Mouse (Mus musculus): Measurements from ENCODE around the gene Flna. TPM values are rescaled to one million over a fixed set of nuclear protein-coding genes. Genes with fewer than 3 reads are reported as not detected.
"Not testable (repeated sequence)": the region's sequence is repeated elsewhere in the genome, so short reads cannot be mapped to it uniquely, and the experiment has no call there.

Gene Flna
- polyA plus RNA-seq, 1 experiment from 2014 or later, result 284 TPM

DNA sequence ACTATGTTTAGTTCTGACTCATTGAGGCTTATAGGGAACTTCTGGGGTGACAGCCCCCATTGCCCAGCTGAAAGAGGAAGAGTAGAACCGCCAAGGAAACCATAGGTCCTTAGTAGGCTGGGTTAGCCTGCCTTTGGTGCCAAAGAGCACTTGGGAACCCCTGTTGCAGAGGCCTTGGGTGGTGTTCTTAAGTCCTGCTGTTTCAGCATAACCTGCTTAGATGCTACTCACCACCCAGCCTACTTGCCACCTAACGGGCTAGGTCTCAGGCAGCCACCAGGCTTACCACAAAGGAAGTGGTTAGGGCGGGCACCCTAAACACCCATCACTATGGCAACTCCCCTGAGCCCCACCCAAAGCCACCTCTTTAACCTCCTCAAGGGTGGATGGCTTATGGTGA lies 5.8 kb downstream of the Flna start:
- H3K9ac ChIP-seq (ENCODE audit: low read depth, low read length), result peak overlapping the region; percentile 81
- peak overlapping the region; percentile 57 for H3K4me2 ChIP-seq (ENCODE audit: low read depth, low read length)
- 55% methylated on average over 3 of the region's 3 CpGs for WGBS
- no peaks in the 10 kb centered on the region for H3K27me3 ChIP-seq (replicated peaks; ENCODE audit: control insufficient read depth, insufficient read depth, low read length)
- peaks cover 43% of the 10 kb centered on the region for H3K36me3 ChIP-seq (ENCODE audit: control insufficient read depth, insufficient read depth, low read length)
- peak overlapping the region; percentile 46 for H3K4me3 ChIP-seq (ENCODE audit: low read depth, low read length)
- H3K27ac ChIP-seq (replicated peaks; ENCODE audit: low read depth, low read length), result peak overlapping the region; percentile 35
- peak; percentile 16 for DNase-seq (ENCODE audit: low spot score)
- H3K4me1 ChIP-seq (ENCODE audit: control insufficient read depth, insufficient read depth, low read length), result peaks cover 3% of the 10 kb centered on the region; the same call in 1 of the 2 replicates
- no peak for ATAC-seq (ENCODE audit: low read depth)
- H3K9me3 ChIP-seq (ENCODE audit: control insufficient read depth, low read length), result no peaks in the 10 kb centered on the region

DNA sequence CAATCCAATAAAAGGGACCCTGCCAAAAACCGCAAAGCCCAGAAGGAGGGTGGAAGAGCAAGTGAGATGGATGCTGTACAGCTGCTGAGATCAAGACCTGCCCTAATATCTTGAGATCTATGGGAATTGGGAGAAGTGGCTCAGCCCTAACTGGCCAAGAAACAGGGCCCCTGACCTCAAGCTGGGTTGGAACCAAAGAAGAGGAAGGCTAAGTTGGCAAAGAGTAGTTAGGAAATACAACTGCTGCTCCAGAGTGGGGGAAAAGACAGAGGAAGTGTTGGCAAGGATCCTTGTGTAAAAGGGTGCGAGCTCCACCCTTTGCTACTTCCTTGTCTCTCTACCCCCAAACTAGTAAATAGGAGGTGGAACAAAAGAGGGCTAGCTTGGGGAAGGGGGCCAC lies 6.2 kb downstream of the Flna start:
- Histone ChIP-seq H3K27ac (replicated peaks; ENCODE audit: low read depth, low read length) (peak overlapping the region; percentile 35; the same call in 1 of the 2 replicates), H3K4me1 (ENCODE audit: control insufficient read depth, insufficient read depth, low read length) (peaks cover 3% of the 10 kb centered on the region; the same call in 1 of the 2 replicates), H3K9ac (ENCODE audit: low read depth, low read length) (peak overlapping the region; percentile 81), H3K36me3 (ENCODE audit: control insufficient read depth, insufficient read depth, low read length) (peaks cover 47% of the 10 kb centered on the region), H3K9me3 (ENCODE audit: control insufficient read depth, low read length) (no peaks in the 10 kb centered on the region), H3K27me3 (replicated peaks; ENCODE audit: control insufficient read depth, insufficient read depth, low read length) (no peaks in the 10 kb centered on the region), H3K4me3 (ENCODE audit: low read depth, low read length) (peak overlapping the region; percentile 46), H3K4me2 (ENCODE audit: low read depth, low read length) (peak overlapping the region; percentile 57)
- no peak for DNase-seq (ENCODE audit: low spot score)
- ATAC-seq (ENCODE audit: low read depth), result no peak
- WGBS, result 73% methylated on average over 2 of the region's 2 CpGs

DNA sequence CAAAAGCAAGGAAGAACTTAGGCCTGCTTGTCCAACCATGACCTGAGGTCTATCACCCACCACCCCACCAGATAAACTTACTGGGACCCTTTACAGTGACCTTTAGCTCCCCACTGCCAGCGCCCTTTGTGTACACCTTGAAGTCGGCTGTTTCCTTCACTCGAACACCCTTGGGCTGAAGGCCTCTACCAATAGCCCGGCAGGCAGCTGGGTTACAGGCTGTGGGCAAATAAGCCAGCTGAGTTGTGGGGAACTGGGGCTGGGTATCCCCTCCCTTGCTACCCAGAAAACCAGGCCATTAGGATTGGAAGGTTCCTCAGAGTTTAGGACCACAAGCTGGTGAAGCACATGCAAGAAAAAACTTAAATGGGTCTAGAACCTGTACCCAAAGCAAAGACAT lies 9.3 kb downstream of the Flna start:
- Histone ChIP-seq H3K9ac (ENCODE audit: low read depth, low read length) (no peak overlapping the region), H3K27ac (replicated peaks; ENCODE audit: low read depth, low read length) (no peak overlapping the region), H3K4me2 (ENCODE audit: low read depth, low read length) (no peak overlapping the region), H3K9me3 (ENCODE audit: control insufficient read depth, low read length) (no peaks in the 10 kb centered on the region), H3K36me3 (ENCODE audit: control insufficient read depth, insufficient read depth, low read length) (peaks cover 74% of the 10 kb centered on the region), H3K4me3 (ENCODE audit: low read depth, low read length) (no peak overlapping the region), H3K27me3 (replicated peaks; ENCODE audit: control insufficient read depth, insufficient read depth, low read length) (no peaks in the 10 kb centered on the region), H3K4me1 (ENCODE audit: control insufficient read depth, insufficient read depth, low read length) (peaks cover 3% of the 10 kb centered on the region; the same call in 1 of the 2 replicates)
- no peak for DNase-seq (ENCODE audit: low spot score)
- no peak for ATAC-seq (ENCODE audit: low read depth)
- 86% methylated on average over 4 of the region's 4 CpGs for WGBS

DNA sequence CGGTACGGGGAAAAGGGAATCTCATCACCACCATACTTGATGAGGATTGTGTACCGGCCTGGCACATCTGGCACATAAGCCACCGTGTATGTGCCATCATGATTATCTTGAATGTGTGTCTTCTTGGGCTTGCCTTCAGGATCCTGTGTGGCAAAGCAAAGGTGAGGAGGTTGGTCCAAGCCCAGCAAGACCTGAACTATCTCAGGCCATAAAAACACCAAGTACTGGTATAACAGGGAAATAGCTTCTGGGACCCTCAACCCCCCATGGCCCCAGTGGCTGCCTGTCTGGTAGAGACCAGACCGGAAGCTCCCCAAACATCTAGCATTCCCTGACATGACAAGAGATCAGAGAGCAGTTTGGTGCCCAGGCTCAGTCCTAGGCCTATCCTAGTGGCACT lies 16.4 kb downstream of the Flna start:
- no peak overlapping the region for H3K4me2 ChIP-seq (ENCODE audit: low read depth, low read length)
- H3K4me1 ChIP-seq (ENCODE audit: control insufficient read depth, insufficient read depth, low read length), result no peaks in the 10 kb centered on the region
- ATAC-seq (ENCODE audit: low read depth) (no peak), DNase-seq (ENCODE audit: low spot score) (no peak)
- peaks cover 93% of the 10 kb centered on the region for H3K36me3 ChIP-seq (ENCODE audit: control insufficient read depth, insufficient read depth, low read length)
- no peak overlapping the region for H3K4me3 ChIP-seq (ENCODE audit: low read depth, low read length)
- H3K27me3 ChIP-seq (replicated peaks; ENCODE audit: control insufficient read depth, insufficient read depth, low read length), result no peaks in the 10 kb centered on the region
- H3K9ac ChIP-seq (ENCODE audit: low read depth, low read length), result no peak overlapping the region
- 100% methylated on average over 5 of the region's 5 CpGs for WGBS
- no peak overlapping the region for H3K27ac ChIP-seq (replicated peaks; ENCODE audit: low read depth, low read length)
- no peaks in the 10 kb centered on the region for H3K9me3 ChIP-seq (ENCODE audit: control insufficient read depth, low read length)

DNA sequence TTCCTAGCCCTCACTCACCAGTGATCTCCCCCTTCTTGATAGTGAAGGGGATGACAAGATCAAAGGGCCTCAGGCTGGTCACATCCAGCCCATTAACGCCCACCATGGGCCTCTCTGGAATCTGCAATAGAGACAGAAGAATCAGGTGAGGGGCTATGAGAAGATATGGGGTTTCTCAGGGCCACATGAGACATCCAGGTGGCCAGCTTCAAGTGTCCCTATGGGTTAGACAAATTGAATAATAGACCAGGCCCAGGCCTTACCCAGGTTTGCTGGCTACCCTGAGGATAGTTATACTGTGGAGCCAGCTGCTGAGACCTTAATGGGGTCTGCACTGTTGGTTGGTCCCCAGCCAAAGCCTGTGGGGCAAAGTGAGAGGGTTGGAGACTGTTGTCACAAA lies 19.6 kb downstream of the Flna start:
- no peak overlapping the region for H3K9ac ChIP-seq (ENCODE audit: low read depth, low read length)
- H3K4me3 ChIP-seq (ENCODE audit: low read depth, low read length), result no peak overlapping the region
- 89% methylated on average over 1 of the region's 1 CpGs for WGBS
- H3K4me2 ChIP-seq (ENCODE audit: low read depth, low read length), result no peak overlapping the region
- no peak overlapping the region for H3K27ac ChIP-seq (replicated peaks; ENCODE audit: low read depth, low read length)
- H3K36me3 ChIP-seq (ENCODE audit: control insufficient read depth, insufficient read depth, low read length), result peaks cover 98% of the 10 kb centered on the region
- no peaks in the 10 kb centered on the region for H3K27me3 ChIP-seq (replicated peaks; ENCODE audit: control insufficient read depth, insufficient read depth, low read length)
- H3K9me3 ChIP-seq (ENCODE audit: control insufficient read depth, low read length), result no peaks in the 10 kb centered on the region
- DNase-seq (ENCODE audit: low spot score) (no peak), ATAC-seq (ENCODE audit: low read depth) (no peak)
- no peaks in the 10 kb centered on the region for H3K4me1 ChIP-seq (ENCODE audit: control insufficient read depth, insufficient read depth, low read length)

DNA sequence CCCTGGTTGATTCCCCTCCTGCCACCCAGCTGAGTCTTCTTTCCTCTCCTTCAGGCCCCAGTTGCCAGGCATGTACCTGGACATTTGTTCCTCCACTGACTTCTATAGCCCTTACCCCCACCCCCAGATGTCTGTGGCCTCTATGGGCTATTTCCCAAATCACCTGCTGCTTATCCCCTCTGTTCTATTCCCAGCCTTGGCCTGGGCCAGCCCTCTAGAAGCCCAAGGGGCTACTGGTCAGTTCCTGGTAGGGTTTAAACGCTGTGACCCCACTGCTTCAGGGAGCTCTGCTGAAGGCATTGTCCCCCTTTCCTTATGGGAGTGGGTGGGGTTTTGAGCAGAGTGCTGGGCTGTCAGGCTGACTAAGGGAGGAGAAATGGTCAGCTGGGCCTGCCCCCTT lies 29.5 kb downstream of the Flna start:
- ATAC-seq (ENCODE audit: low read depth); H3K27ac ChIP-seq (replicated peaks; ENCODE audit: low read depth, low read length); H3K9ac ChIP-seq (ENCODE audit: low read depth, low read length); H3K27me3 ChIP-seq (replicated peaks; ENCODE audit: control insufficient read depth, insufficient read depth, low read length); DNase-seq (ENCODE audit: low spot score); H3K9me3 ChIP-seq (ENCODE audit: control insufficient read depth, low read length); H3K4me2 ChIP-seq (ENCODE audit: low read depth, low read length); H3K4me1 ChIP-seq (ENCODE audit: control insufficient read depth, insufficient read depth, low read length); H3K4me3 ChIP-seq (ENCODE audit: low read depth, low read length): not testable (repeated sequence)
- H3K36me3 ChIP-seq (ENCODE audit: control insufficient read depth, insufficient read depth, low read length), result peaks cover 28% of the 10 kb centered on the region
- 9% methylated on average over 1 of the region's 1 CpGs for WGBS

DNA sequence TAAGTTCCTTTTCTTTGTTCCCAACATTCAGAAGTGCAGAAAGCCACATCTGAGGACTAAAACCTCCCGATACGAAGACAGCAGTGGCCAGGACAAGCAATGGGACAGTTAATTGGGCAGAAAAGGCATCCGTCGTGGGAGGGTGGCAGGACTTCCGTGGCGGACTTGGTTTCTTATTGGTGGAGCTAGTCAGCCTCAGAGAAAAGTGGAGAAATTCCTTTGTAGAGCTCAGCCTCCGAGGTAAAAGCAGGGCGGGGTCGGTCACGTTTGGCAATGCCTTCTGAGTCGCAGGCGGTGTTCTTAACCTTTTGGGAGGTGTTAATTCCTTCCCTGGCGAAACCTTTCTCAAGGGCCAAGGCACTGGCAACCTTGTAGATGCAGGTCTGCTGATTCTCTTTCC lies 30.2 kb downstream of the Flna start:
- Histone ChIP-seq H3K27ac (replicated peaks; ENCODE audit: low read depth, low read length) (no peak overlapping the region), H3K36me3 (ENCODE audit: control insufficient read depth, insufficient read depth, low read length) (peaks cover 21% of the 10 kb centered on the region), H3K9me3 (ENCODE audit: control insufficient read depth, low read length) (no peaks in the 10 kb centered on the region), H3K4me2 (ENCODE audit: low read depth, low read length) (no peak overlapping the region), H3K27me3 (replicated peaks; ENCODE audit: control insufficient read depth, insufficient read depth, low read length) (no peaks in the 10 kb centered on the region), H3K4me1 (ENCODE audit: control insufficient read depth, insufficient read depth, low read length) (no peaks in the 10 kb centered on the region), H3K4me3 (ENCODE audit: low read depth, low read length) (no peak overlapping the region), H3K9ac (ENCODE audit: low read depth, low read length) (no peak overlapping the region)
- ATAC-seq (ENCODE audit: low read depth), result no peak
- 62% methylated on average over 13 of the region's 13 CpGs for WGBS
- no peak for DNase-seq (ENCODE audit: low spot score)

DNA sequence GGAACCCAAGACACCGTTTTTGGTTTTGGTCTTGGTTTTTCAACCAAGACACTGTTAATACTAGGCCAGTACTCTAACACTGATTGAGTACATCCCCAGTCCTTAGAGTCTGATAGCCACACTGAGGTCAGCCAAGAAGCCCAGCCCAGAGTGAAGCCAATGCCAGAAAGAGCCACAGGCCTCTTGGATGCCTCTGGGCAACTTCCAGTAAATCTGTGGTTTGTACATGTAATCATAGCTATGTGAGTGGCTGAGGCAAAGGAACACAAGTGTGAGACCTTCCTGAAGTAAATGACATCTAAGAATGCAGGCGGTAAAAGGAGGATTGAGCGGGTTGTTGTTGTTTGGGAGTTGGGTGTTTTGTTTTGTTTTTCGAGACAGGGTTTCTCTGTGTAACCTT lies 31.1 kb downstream of the Flna start:
- H3K27me3 ChIP-seq (replicated peaks; ENCODE audit: control insufficient read depth, insufficient read depth, low read length), result no peaks in the 10 kb centered on the region
- no peak overlapping the region for H3K4me2 ChIP-seq (ENCODE audit: low read depth, low read length)
- H3K27ac ChIP-seq (replicated peaks; ENCODE audit: low read depth, low read length), result no peak overlapping the region
- H3K9ac ChIP-seq (ENCODE audit: low read depth, low read length), result no peak overlapping the region
- DNase-seq (ENCODE audit: low spot score) (peak; percentile 10), ATAC-seq (ENCODE audit: low read depth) (no peak)
- WGBS, result 89% methylated on average over 4 of the region's 4 CpGs
- no peaks in the 10 kb centered on the region for H3K4me1 ChIP-seq (ENCODE audit: control insufficient read depth, insufficient read depth, low read length)
- no peak overlapping the region for H3K4me3 ChIP-seq (ENCODE audit: low read depth, low read length)
- no peaks in the 10 kb centered on the region for H3K9me3 ChIP-seq (ENCODE audit: control insufficient read depth, low read length)
- H3K36me3 ChIP-seq (ENCODE audit: control insufficient read depth, insufficient read depth, low read length), result peaks cover 13% of the 10 kb centered on the region

DNA sequence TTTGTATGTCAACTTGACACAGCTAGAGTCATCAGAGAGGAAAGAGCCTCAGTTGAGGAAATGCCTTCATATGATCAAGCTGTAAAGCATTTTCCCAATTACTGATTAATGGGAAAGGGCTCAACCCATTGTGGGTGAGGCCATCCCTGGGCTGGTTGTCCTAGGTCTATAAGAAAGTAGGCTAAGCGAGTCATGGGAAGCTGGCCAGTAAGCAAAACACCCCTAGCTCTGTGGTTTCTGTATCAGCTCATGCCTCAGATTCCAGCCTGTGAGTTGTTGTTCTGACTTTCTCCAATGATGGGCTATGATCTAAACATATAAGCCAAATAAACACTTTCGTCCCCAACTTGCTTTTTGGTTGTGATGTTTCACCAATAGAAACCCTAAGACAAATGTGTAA lies 46.1 kb downstream of the Flna start:
- H3K4me2 ChIP-seq (ENCODE audit: low read depth, low read length), result no peak overlapping the region
- H3K4me1 ChIP-seq (ENCODE audit: control insufficient read depth, insufficient read depth, low read length), result no peaks in the 10 kb centered on the region
- no peak overlapping the region for H3K4me3 ChIP-seq (ENCODE audit: low read depth, low read length)
- no peaks in the 10 kb centered on the region; the same call in 1 of the 2 replicates for H3K27me3 ChIP-seq (replicated peaks; ENCODE audit: control insufficient read depth, insufficient read depth, low read length)
- WGBS, result 91% methylated on average over 2 of the region's 2 CpGs
- no peak for DNase-seq (ENCODE audit: low spot score)
- no peak overlapping the region for H3K27ac ChIP-seq (replicated peaks; ENCODE audit: low read depth, low read length)
- ATAC-seq (ENCODE audit: low read depth), result no peak
- H3K9me3 ChIP-seq (ENCODE audit: control insufficient read depth, low read length), result no peaks in the 10 kb centered on the region
- H3K9ac ChIP-seq (ENCODE audit: low read depth, low read length), result no peak overlapping the region
- H3K36me3 ChIP-seq (ENCODE audit: control insufficient read depth, insufficient read depth, low read length), result no peaks in the 10 kb centered on the region
